Mouse (Mus musculus) layer of hippocampus, postnatal 25 days (tissue): ENCODE measurements around the gene Apold1. TPM values are rescaled to one million over a fixed set of nuclear protein-coding genes. Genes with fewer than 3 reads are reported as not detected.

Experiments
- DNase-seq, 2 experiments: peaks; one replicate each; pipeline ENCODE4 v3.0.0; 2022; ENCODE audit warnings: mixed read lengths in 2 of 2, low spot score in 1 of 2; ENCODE audit errors: extremely low spot score in 1 of 2
- total RNA-seq, 2 experiments: library from RNA; stranded (reverse); gene quantifications; 2 replicates each; pipeline ENCODE4 v1.2.3; 2021

The Apold1 gene
- total RNA-seq, 2 experiments from 2014 or later, result 2.5 to 2.8 TPM

- DNase-seq, result no peak
Measured at GRCm38 (mm10) chr6:135024781-135025420, 43.4 kb downstream of the Apold1 start.

- DNase-seq, result no peak
Measured at GRCm38 (mm10) chr6:135026232-135026631, 44.7 kb downstream of the Apold1 start.

- no peak for DNase-seq
Measured at GRCm38 (mm10) chr6:135026755-135027154, 45.2 kb downstream of the Apold1 start.

- DNase-seq, result no peak
Measured at GRCm38 (mm10) chr6:135029246-135029645, 47.7 kb downstream of the Apold1 start.

Other genes starting within 250 kb of the Apold1 start
- 10 to 100 TPM in 1 of 2 experiments, 1 to 10 TPM in 1; 8.9 to 10.4 TPM for gene Dusp16, start 189.1 kb upstream of the Apold1 start, total RNA-seq
- gene Crebl2, start 151.6 kb upstream of the Apold1 start, total RNA-seq, result 10 to 100 TPM; 26.6 to 33.1 TPM
- gene Gpr19, start 83.1 kb upstream of the Apold1 start, total RNA-seq, result 10 to 100 TPM; 25.2 to 28.3 TPM
- gene Cdkn1b, start 61.3 kb upstream of the Apold1 start, total RNA-seq, result 10 to 100 TPM; 51.3 to 51.5 TPM
- gene Ddx47, start 29.9 kb downstream of the Apold1 start, total RNA-seq, result 10 to 100 TPM; 54.8 to 55.6 TPM
- gene Gprc5a, start 83.9 kb downstream of the Apold1 start, total RNA-seq, result not detected
- gene Gprc5d, start 136.6 kb downstream of the Apold1 start, total RNA-seq, result not detected
- gene Fam234b, start 216.3 kb downstream of the Apold1 start, total RNA-seq, result 100 to 1,000 TPM; 156 to 157 TPM
- 10 to 100 TPM; 68.8 to 86.0 TPM for gene Hebp1, start 216.3 kb downstream of the Apold1 start, total RNA-seq